Comparison of ENCODE assay signal across 12 mouse cellular contexts in the genomic region with DNA sequence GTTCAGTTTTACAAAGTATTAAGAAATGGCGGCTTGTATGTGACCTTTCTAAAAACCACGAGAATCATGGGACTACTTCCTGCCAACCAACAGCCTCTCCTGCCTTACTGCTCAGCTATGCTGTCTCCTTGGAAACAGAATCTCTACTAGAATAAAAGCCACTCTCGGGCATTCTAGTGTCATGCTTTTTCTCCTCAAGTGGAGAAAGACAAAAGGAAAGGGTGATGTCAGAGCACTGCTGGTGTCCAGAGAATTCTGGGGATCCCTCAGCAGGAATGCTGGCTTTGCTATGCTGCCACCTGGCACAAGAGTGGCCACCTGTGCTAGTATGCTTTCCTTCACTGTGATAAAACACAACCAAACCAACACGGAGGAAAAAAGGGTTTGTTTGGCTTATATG. TPM values are rescaled to one million over a fixed set of nuclear protein-coding genes. Genes with fewer than 3 reads are reported as not detected.
DNase-seq lines count a peak whose midpoint lies in the region; ATAC-seq and TF ChIP-seq lines count a peak whose summit lies in the region.
"Had no signal": no experiment of that assay in that cellular context is flagged by ENCODE, and none has a peak within 500 bp of the region (broad histone marks: within the 10 kb centered on the region; RNA-seq: fewer than 3 reads in every experiment).

No protein-coding gene starts in this region.

- no peak for TF ChIP-seq POLR2A in brain, embryonic 14.5 days (IDR thresholded peaks at IDR 0.05; ENCODE audit: borderline replicate concordance, extremely low read depth, insufficient read depth, insufficient read length, poor library complexity, severe bottlenecking)

- no peak overlapping the region for H3K4me2 ChIP-seq in forebrain, embryonic 11.5 days (ENCODE audit: low read depth, low read length, severe bottlenecking)
- H3K4me2 ChIP-seq in midbrain, embryonic 11.5 days: no peak overlapping the region
- H3K4me2 ChIP-seq in kidney, embryonic 15.5 days: no peak overlapping the region

- no peaks in the 10 kb centered on the region for H3K36me3 ChIP-seq in forebrain, embryonic 11.5 days (ENCODE audit: control insufficient read depth, insufficient read depth, low read length)
- H3K36me3 ChIP-seq in midbrain, embryonic 11.5 days (ENCODE audit: control insufficient read depth, insufficient read depth, low read length): no peaks in the 10 kb centered on the region
- no peaks in the 10 kb centered on the region for H3K36me3 ChIP-seq in kidney, embryonic 15.5 days

- no peak overlapping the region for H3K9ac ChIP-seq in forebrain, embryonic 11.5 days (ENCODE audit: low read length)
- H3K9ac ChIP-seq in midbrain, embryonic 11.5 days (ENCODE audit: low read length): no peak overlapping the region
- no peak overlapping the region for H3K9ac ChIP-seq in kidney, embryonic 15.5 days

- peaks cover 4% of the 10 kb centered on the region for H3K4me1 ChIP-seq in forebrain, embryonic 11.5 days (replicated peaks; ENCODE audit: control insufficient read depth, insufficient read depth, low read length)
- H3K4me1 ChIP-seq in midbrain, embryonic 11.5 days (ENCODE audit: control insufficient read depth, insufficient read depth, low read length): peaks cover 12% of the 10 kb centered on the region
- 0 out of 2 replicates have a peak, but pooled peaks cover 6% of the 10 kb centered on the region for H3K4me1 ChIP-seq in kidney, embryonic 15.5 days

- H3K27ac ChIP-seq in forebrain, embryonic 11.5 days (ENCODE audit: low read depth, low read length): no peak overlapping the region; the same call in 1 of the 2 replicates
- no peak overlapping the region for H3K27ac ChIP-seq in midbrain, embryonic 11.5 days (ENCODE audit: low read depth, low read length)
- H3K27ac ChIP-seq in kidney, embryonic 15.5 days: no peak overlapping the region
- H3K27ac ChIP-seq: kidney, postnatal 0 days; macrophage had no signal

- peak; percentile 64 for ATAC-seq in forebrain, embryonic 11.5 days (replicated peaks; ENCODE audit: low FRiP score)
- peak; percentile 72 for ATAC-seq in midbrain, embryonic 11.5 days (ENCODE audit: low FRiP score)
- ATAC-seq in kidney, embryonic 15.5 days (replicated peaks; ENCODE audit: low FRiP score): no peak

- peak; percentile 94 for DNase-seq in Muller cell, postnatal 12 days (ENCODE audit: inconsistent ontology term)
- DNase-seq in brain, embryonic 14.5 days (ENCODE audit: low read depth): peak; percentile 74
- no peak for DNase-seq in forebrain, embryonic 11.5 days (ENCODE audit: low spot score)
- peak; percentile 86 for DNase-seq in midbrain, embryonic 11.5 days (ENCODE audit: low spot score, missing footprints)
- no peak for DNase-seq in ovary, postnatal 14 days (ENCODE audit: low spot score)
- DNase-seq in ovary, postnatal 36 days (ENCODE audit: low spot score): no peak
- DNase-seq: adrenal gland, adult 8-10 months; right cerebral cortex, postnatal 14 days; thymus, postnatal 36 days had no signal

- WGBS in forebrain, embryonic 11.5 days: 16% methylated on average over 4 of the region's 4 CpGs
- WGBS in midbrain, embryonic 11.5 days: 19% methylated on average over 4 of the region's 4 CpGs
- WGBS in kidney, embryonic 15.5 days: 33% methylated on average over 4 of the region's 4 CpGs

- no peaks in the 10 kb centered on the region for H3K9me3 ChIP-seq in forebrain, embryonic 11.5 days (ENCODE audit: control insufficient read depth, low read length)
- no peaks in the 10 kb centered on the region for H3K9me3 ChIP-seq in midbrain, embryonic 11.5 days (ENCODE audit: control insufficient read depth, low read length)
- H3K9me3 ChIP-seq in kidney, embryonic 15.5 days (replicated peaks): no peaks in the 10 kb centered on the region

- no peaks in the 10 kb centered on the region for H3K27me3 ChIP-seq in forebrain, embryonic 11.5 days (ENCODE audit: control insufficient read depth, insufficient read depth, low read length)
- no peaks in the 10 kb centered on the region for H3K27me3 ChIP-seq in midbrain, embryonic 11.5 days (ENCODE audit: control insufficient read depth, insufficient read depth, low read length)
- H3K27me3 ChIP-seq in kidney, embryonic 15.5 days: no peaks in the 10 kb centered on the region

- no peak for TF ChIP-seq CTCF in brain, embryonic 14.5 days (IDR thresholded peaks at IDR 0.05; ENCODE audit: borderline replicate concordance, extremely low read depth, insufficient read depth, insufficient read length)

- H3K4me3 ChIP-seq in forebrain, embryonic 11.5 days (ENCODE audit: low read depth, low read length): no peak overlapping the region
- no peak overlapping the region for H3K4me3 ChIP-seq in midbrain, embryonic 11.5 days (ENCODE audit: low read depth, low read length)
- no peak overlapping the region for H3K4me3 ChIP-seq in kidney, embryonic 15.5 days (replicated peaks)

RNA-seq across cellular contexts. Expression of gene Akap2, which starts 57.0 kb away (rescaled TPM):
- 9.2 and 14.5 TPM in 2 replicates for polyA plus RNA-seq in brain, embryonic 14.5 days (2012; rRNA removed)
- polyA plus RNA-seq in forebrain, embryonic 11.5 days (2014; fragmentation: Nextera tagmentation; extraction: Ambion mirVana): 15.5 and 16.9 TPM in 2 replicates
- 17.9 and 18.9 TPM in 2 replicates for polyA plus RNA-seq in midbrain, embryonic 11.5 days (2014; fragmentation: Nextera tagmentation; extraction: Ambion mirVana)
- 22.8 and 27.8 TPM in 2 replicates for polyA plus RNA-seq in kidney, embryonic 15.5 days (2015; fragmentation: Nextera tagmentation; extraction: Ambion mirVana)

Comparison
In these comparisons a context has a peak if more than half of its experiments do, and no peak if none do; other contexts are left out.
1. DNase-seq: peak in Muller cell, postnatal 12 days (single experiment), brain, embryonic 14.5 days (single experiment) and midbrain, embryonic 11.5 days (single experiment); none in forebrain, embryonic 11.5 days (single experiment), ovary, postnatal 14 days (single experiment) and ovary, postnatal 36 days (single experiment).